ENCODE assay signal across 22 mouse cellular contexts in genomic region chr6:120568257-120568656, GRCm38 (mm10). TPM values are rescaled to one million over a fixed set of nuclear protein-coding genes. Genes with fewer than 3 reads are reported as not detected.
DNase-seq lines count a peak whose midpoint lies in the region; ATAC-seq and TF ChIP-seq lines count a peak whose summit lies in the region.
"Had no signal": no experiment of that assay in that cellular context is flagged by ENCODE, and none has a peak within 500 bp of the region (broad histone marks: within the 10 kb centered on the region; RNA-seq: fewer than 3 reads in every experiment).

No protein-coding gene starts in this region.

- H3K27me3 ChIP-seq in liver, embryonic 11.5 days (replicated peaks; ENCODE audit: control insufficient read depth, insufficient read depth, low read length), result no peaks in the 10 kb centered on the region
- no peaks in the 10 kb centered on the region for H3K27me3 ChIP-seq in CH12.LX (replicated peaks)
- H3K27me3 ChIP-seq: forebrain, embryonic 13.5 days; heart, embryonic 12.5 days; heart, embryonic 15.5 days; hindbrain, embryonic 13.5 days had no signal

- no peaks in the 10 kb centered on the region for H3K9me3 ChIP-seq in liver, embryonic 11.5 days (ENCODE audit: control insufficient read depth, low read length)
- no peaks in the 10 kb centered on the region for H3K9me3 ChIP-seq in CH12.LX (replicated peaks; ENCODE audit: low read length)
- H3K9me3 ChIP-seq: forebrain, embryonic 10.5 days; forebrain, embryonic 13.5 days; G1E; heart, embryonic 12.5 days; heart, embryonic 15.5 days; hindbrain, embryonic 10.5 days; hindbrain, embryonic 13.5 days had no signal

- no peaks in the 10 kb centered on the region for H3K36me3 ChIP-seq in liver, embryonic 11.5 days (ENCODE audit: control insufficient read depth, insufficient read depth, low read length)
- H3K36me3 ChIP-seq in CH12.LX (replicated peaks in 1 of 2; ENCODE audit: control insufficient read depth in 1 of 2, insufficient read depth in 1 of 2, low read length in 1 of 2), result peaks cover 0 to 2% of the 10 kb centered on the region in 2 experiments
- no peaks in the 10 kb centered on the region for H3K36me3 ChIP-seq in macrophage (ENCODE audit: inconsistent target)
- H3K36me3 ChIP-seq: forebrain, embryonic 10.5 days; G1E; heart, embryonic 12.5 days; heart, embryonic 15.5 days; hindbrain, embryonic 10.5 days; hindbrain, embryonic 13.5 days had no signal

- TF ChIP-seq CTCF in CH12.LX (conservative IDR thresholded peaks at IDR 0.05 in 1 of 2, IDR thresholded peaks at IDR 0.05 in 1 of 2; ENCODE audit: low read depth in 2 of 2, low read length in 2 of 2), result no peak
- no peak for TF ChIP-seq CTCF in bone marrow macrophage, adult 2 months (IDR thresholded peaks at IDR 0.05; ENCODE audit: low read depth, low read length)

- H3K4me1 ChIP-seq in liver, embryonic 11.5 days (replicated peaks; ENCODE audit: control insufficient read depth, insufficient read depth, low read length), result peaks cover 3% of the 10 kb centered on the region
- peaks cover 37 to 85% of the 10 kb centered on the region in 2 experiments for H3K4me1 ChIP-seq in CH12.LX (ENCODE audit: control insufficient read depth in 1 of 2, insufficient read depth in 2 of 2)
- peaks cover 42% of the 10 kb centered on the region for H3K4me1 ChIP-seq in bone marrow macrophage, adult 2 months (ENCODE audit: control insufficient read depth, insufficient read depth, low read length)
- H3K4me1 ChIP-seq: heart, embryonic 15.5 days had no signal

- H3K9ac ChIP-seq in liver, embryonic 11.5 days (ENCODE audit: low read depth, low read length), result no peak overlapping the region; the same call in 1 of the 2 replicates
- H3K9ac ChIP-seq in CH12.LX (ENCODE audit: insufficient read depth, low read depth), result no peak overlapping the region
- H3K9ac ChIP-seq: forebrain, embryonic 13.5 days; heart, embryonic 12.5 days; heart, embryonic 15.5 days; hindbrain, embryonic 13.5 days had no signal

- in situ Hi-C loops in CH12.LX (cut with MboI; ENCODE audit: low pct_ligation_motif_present, low pct_unique_long_range_greater_than_20kb, low sequenced_read_pairs), result no loop called here

- H3K4me3 ChIP-seq in liver, embryonic 11.5 days (ENCODE audit: low read depth, low read length), result no peak overlapping the region
- H3K4me3 ChIP-seq in CH12.LX (replicated peaks in 1 of 3; ENCODE audit: low read depth in 2 of 3, low read length in 2 of 3, poor library complexity in 1 of 3) (no peak overlapping the region), macrophage (ENCODE audit: inconsistent target) (no peak overlapping the region)
- no peak overlapping the region for H3K4me3 ChIP-seq in bone marrow macrophage, adult 2 months (ENCODE audit: insufficient read depth, low read length)
- H3K4me3 ChIP-seq: forebrain, embryonic 10.5 days; forebrain, embryonic 13.5 days; heart, embryonic 12.5 days; heart, embryonic 15.5 days; hindbrain, embryonic 10.5 days; hindbrain, embryonic 13.5 days had no signal

- H3K79me2 ChIP-seq in CH12.LX (replicated peaks; ENCODE audit: control insufficient read depth, extremely low read depth, insufficient read depth, poor library complexity, severe bottlenecking) (no peaks in the 10 kb centered on the region), macrophage (ENCODE audit: inconsistent target) (no peaks in the 10 kb centered on the region)

- H3K27ac ChIP-seq in liver, embryonic 11.5 days (ENCODE audit: low read depth, low read length), result peak overlapping the region; percentile 32; the same call in 1 of the 2 replicates
- peak overlapping the region; percentile 65 for H3K27ac ChIP-seq in CH12.LX (ENCODE audit: insufficient read depth, low read depth)
- H3K27ac ChIP-seq in bone marrow macrophage, adult 2 months (ENCODE audit: insufficient read depth, low read depth, low read length), result peak overlapping the region; percentile 55; the same call in 1 of the 2 replicates
- 0 out of 2 replicates have a peak overlapping the region, but pooled peaks have one; percentile 80 for H3K27ac ChIP-seq in macrophage
- H3K27ac ChIP-seq: forebrain, embryonic 13.5 days; heart, embryonic 15.5 days; hindbrain, embryonic 13.5 days had no signal

- WGBS in liver, embryonic 11.5 days, result 73% methylated on average over 1 of the region's 1 CpGs
- 91% methylated on average over 1 of the region's 1 CpGs for WGBS in macrophage (ENCODE audit: missing documents)

- TF ChIP-seq EP300 in CH12.LX (IDR thresholded peaks at IDR 0.05; ENCODE audit: low read length), result no peak

- no peak for DNase-seq in liver, embryonic 11.5 days (ENCODE audit: low spot score)
- DNase-seq in liver (no peak), CH12.LX (ENCODE audit: extremely low read depth) (no peak)
- DNase-seq in kidney, postnatal 36 days, result no peak
- DNase-seq in layer of hippocampus, adult 18-20 months (ENCODE audit: low spot score in 2 of 2), result no peak
- DNase-seq in right cerebral cortex, adult 2 months (ENCODE audit: low spot score in 2 of 2), result no peak
- DNase-seq: cerebellum, adult 18-20 months; cerebellum, adult 9-10 months; cerebellum, postnatal 14 days; gastrocnemius, postnatal 10 days; gastrocnemius, postnatal 36 days had no signal

- dilution Hi-C loops in CH12.LX (cut with MboI; ENCODE audit: extremely low pct_ligation_motif_present, extremely low pct_unique_long_range_greater_than_20kb, low sequenced_read_pairs), result no loop called here

- TF ChIP-seq RAD21 in CH12.LX (IDR thresholded peaks at IDR 0.05; ENCODE audit: low read depth, low read length), result no peak

- H3K4me2 ChIP-seq in liver, embryonic 11.5 days, result no peak overlapping the region
- H3K4me2 ChIP-seq in CH12.LX (ENCODE audit: insufficient read depth, low read depth, poor library complexity, severe bottlenecking), result no peak overlapping the region
- H3K4me2 ChIP-seq: forebrain, embryonic 13.5 days; heart, embryonic 12.5 days; heart, embryonic 15.5 days; hindbrain, embryonic 13.5 days had no signal

- no peak for ATAC-seq in liver, embryonic 11.5 days (replicated peaks; ENCODE audit: low FRiP score)
- ATAC-seq: forebrain, embryonic 13.5 days; forebrain, embryonic 16.5 days; hindbrain, embryonic 16.5 days had no signal

- no peak for TF ChIP-seq POLR2A in CH12.LX (IDR thresholded peaks at IDR 0.05; ENCODE audit: low read depth, low read length)
- TF ChIP-seq POLR2A in bone marrow macrophage, adult 2 months (IDR thresholded peaks at IDR 0.05; ENCODE audit: borderline replicate concordance, low read depth, low read length), result no peak

TF ChIP-seq in CH12.LX, 34 proteins besides CTCF, POLR2A, EP300 and RAD21:
- TF ChIP-seq SIN3A (IDR thresholded peaks at IDR 0.05; ENCODE audit: low read length), result no peak
- TF ChIP-seq JUN (IDR thresholded peaks at IDR 0.05; ENCODE audit: insufficient read depth, low read depth, low read length), result no peak
- TF ChIP-seq TBP (conservative IDR thresholded peaks at IDR 0.05; ENCODE audit: low read depth, low read length), result peak; percentile 53; the same call in 1 of the 2 replicates

RNA-seq across cellular contexts. Expression of gene Hdhd5, which starts 37.1 kb away (rescaled TPM):
- 19.9 and 20.7 TPM in 2 replicates for polyA plus RNA-seq in liver, embryonic 11.5 days (2014; fragmentation: Nextera tagmentation; extraction: Ambion mirVana)
- 20.9 and 21.5 TPM in 2 replicates for total RNA-seq in CH12.LX (2012; rRNA removed)
- 11.4 and 12.5 TPM in 2 replicates for total RNA-seq in CH12.LX (2014; rRNA removed)
- polyA plus RNA-seq in CH12.LX (2012; ENCODE audit: insufficient read length, low read depth), result 10.9 and 12.4 TPM in 2 replicates
- 8.5 and 10.5 TPM in 2 replicates for polyA plus RNA-seq in bone marrow macrophage, adult 2 months (2012; ENCODE audit: insufficient read depth, insufficient read length, missing spikeins)
- 10 to 100 TPM; 14.5 to 56.9 (median 34.4) TPM for total RNA-seq in macrophage (2018; cell fraction: chromatin; rRNA removed)
- 1 to 10 TPM; 1.8 to 7.5 (median 4.6) TPM for total RNA-seq in macrophage (2018; cell fraction: cytosol; rRNA removed)
- total RNA-seq in macrophage (2018; cell fraction: nucleus; rRNA removed), result 10 to 100 TPM in 20 of 26 experiments, 1 to 10 TPM in 6; 6.4 to 42.7 (median 19.5) TPM
- polyA plus RNA-seq in macrophage (2018), result 4.1 to 8.2 TPM (median 7.3 TPM) in 3 replicates
- 10 to 100 TPM; 27.7 to 30.5 TPM for total RNA-seq in layer of hippocampus, adult 18-20 months (2021)
